Mouse (Mus musculus) midbrain, embryonic 14.5 days (tissue): Measurements from ENCODE around the gene Tmem38b. TPM values are rescaled to one million over a fixed set of nuclear protein-coding genes. Genes with fewer than 3 reads are reported as not detected.

Experiments
- ATAC-seq: fragments of 200-750 bp; cut with Nextera tagmentation; 2 replicates; pipeline ENCODE4 v1.8.0; 2017; ENCODE audit warnings: moderate number of reproducible peaks, moderate library complexity; ENCODE audit not compliant: low FRiP score, low TSS enrichment
- DNase-seq: peaks from one replicate; pipeline ENCODE4 v3.0.0-alpha.2; 2015
- H3K27ac ChIP-seq: fragments of 300-500 bp; sonication (generic); replicated peaks from 2 replicates; pipeline ENCODE4 v1.5.1; 2014; ENCODE audit warnings: mild to moderate bottlenecking, low read depth, low read length, moderate library complexity
- H3K27me3 ChIP-seq: fragments of 300-500 bp; sonication (generic); 2 replicates; pipeline ENCODE4 v1.6.1; 2014; ENCODE audit warnings: low read length, control low read depth, mixed read lengths; ENCODE audit not compliant: control insufficient read depth, insufficient read depth
- H3K36me3 ChIP-seq: fragments of 300-500 bp; sonication (generic); 2 replicates; pipeline ENCODE4 v1.6.1; 2014; ENCODE audit warnings: low read length, control low read depth; ENCODE audit not compliant: control insufficient read depth, insufficient read depth
- H3K4me1 ChIP-seq: fragments of 300-500 bp; sonication (generic); 2 replicates; pipeline ENCODE4 v1.6.1; 2014; ENCODE audit warnings: mild to moderate bottlenecking, antibody characterized with exemption, low read length, control low read depth; ENCODE audit not compliant: control insufficient read depth, insufficient read depth
- H3K4me2 ChIP-seq: fragments of 300-500 bp; sonication (generic); 2 replicates; pipeline ENCODE4 v1.6.1; 2014; ENCODE audit warnings: mild to moderate bottlenecking, low read length, moderate library complexity
- H3K4me3 ChIP-seq: fragments of 300-500 bp; sonication (generic); replicated peaks from 2 replicates; pipeline ENCODE4 v1.5.1; 2014; ENCODE audit warnings: low read depth, low read length
- H3K9ac ChIP-seq: fragments of 300-500 bp; sonication (generic); replicated peaks from 2 replicates; pipeline ENCODE4 v1.6.1; 2014; ENCODE audit warnings: mild to moderate bottlenecking, low read length, moderate library complexity
- H3K9me3 ChIP-seq: fragments of 300-500 bp; sonication (generic); 2 replicates; pipeline ENCODE4 v1.6.1; 2016; ENCODE audit warnings: low read length, control low read depth, mixed read lengths; ENCODE audit not compliant: control insufficient read depth
- WGBS: fragments of 180-500 bp; shearing (Covaris S2); extraction: QIAGEN DNeasy Blood & Tissue Kit; methylation state at CpG from one replicate; pipeline ENCODE4 v1.1.7; 2014; 5-methylcytosine and 5-hydroxymethylcytosine counted together
- polyA plus RNA-seq: library from polyadenylated mRNA; unstranded; fragments of >200 nt; fragmentation: Nextera tagmentation; extraction: Ambion mirVana; gene quantifications from 2 replicates; pipeline ENCODE4 v1.2.1, GENCODE M21; 2014

Tmem38b gene
- polyA plus RNA-seq, 1 experiment from 2014 or later = 11.9 TPM

DNA sequence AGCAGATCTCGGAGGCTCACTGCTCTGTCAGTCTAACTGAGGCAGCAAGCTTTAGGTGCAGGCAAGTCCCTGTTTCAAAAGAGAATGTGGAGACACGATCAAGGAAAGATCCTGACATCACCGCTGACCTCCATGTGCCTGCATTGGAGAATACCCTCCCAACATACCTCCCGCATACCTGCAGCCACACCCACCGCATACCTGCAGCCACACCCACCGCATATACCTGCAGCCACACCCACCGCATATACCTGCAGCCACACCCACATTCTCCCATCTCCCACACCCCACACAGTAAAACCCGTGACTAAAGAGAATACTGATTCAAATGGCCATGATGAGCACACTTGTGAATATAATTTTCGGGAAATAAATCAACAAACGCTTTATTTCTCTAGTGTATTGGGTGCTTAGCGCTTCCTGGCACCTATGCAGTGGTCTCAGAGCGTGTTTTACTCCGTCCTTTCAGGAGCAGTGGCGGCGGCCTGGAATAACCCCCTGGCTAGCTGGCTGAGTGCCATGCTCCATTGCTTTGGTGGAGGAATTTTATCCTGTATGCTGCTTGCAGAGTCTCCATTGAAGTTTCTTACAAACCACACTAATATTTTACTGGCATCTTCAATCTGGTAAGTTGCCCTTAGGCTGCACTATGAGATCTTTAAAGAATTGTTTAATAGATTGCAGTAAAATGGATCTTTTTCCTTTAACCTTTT lies 14.5 kb downstream of the Tmem38b start:
- H3K4me1 ChIP-seq = 0 out of 2 replicates have a peak, but pooled peaks cover 17% of the 10 kb centered on the region
- H3K36me3 ChIP-seq = no peaks in the 10 kb centered on the region
- DNase-seq (peak; percentile 53), ATAC-seq (no peak)
- no peak overlapping the region for H3K4me3 ChIP-seq
- no peaks in the 10 kb centered on the region for H3K27me3 ChIP-seq
- no peak overlapping the region for H3K27ac ChIP-seq
- WGBS = 82% methylated on average over 15 of the region's 15 CpGs
- no peak overlapping the region for H3K4me2 ChIP-seq
- no peak overlapping the region for H3K9ac ChIP-seq
- H3K9me3 ChIP-seq = no peaks in the 10 kb centered on the region

DNA sequence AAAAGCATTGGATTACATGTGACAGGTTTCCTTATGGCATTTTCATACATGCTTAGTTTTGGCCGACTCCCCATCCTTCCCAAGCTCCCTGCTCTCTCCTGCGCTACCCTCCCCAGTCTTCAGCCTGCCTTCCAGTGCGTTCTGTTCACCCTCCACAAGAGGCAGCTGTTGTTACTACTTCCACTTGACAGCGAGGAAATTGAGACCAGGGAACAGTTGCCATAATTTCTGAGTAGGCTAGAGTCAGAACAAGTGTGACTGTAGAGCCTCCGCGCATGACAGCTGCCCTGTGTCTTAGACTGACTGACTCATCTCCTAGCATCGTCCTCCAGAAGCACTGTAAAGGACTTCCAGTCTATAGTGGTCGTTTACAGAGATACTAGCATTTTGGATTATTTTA lies 17.7 kb downstream of the Tmem38b start:
- Histone ChIP-seq H3K36me3 (no peaks in the 10 kb centered on the region), H3K4me2 (no peak overlapping the region), H3K9me3 (no peaks in the 10 kb centered on the region), H3K4me1 (0 out of 2 replicates have a peak, but pooled peaks cover 3% of the 10 kb centered on the region), H3K4me3 (no peak overlapping the region), H3K27me3 (no peaks in the 10 kb centered on the region), H3K27ac (no peak overlapping the region), H3K9ac (no peak overlapping the region)
- DNase-seq = no peak
- no peak for ATAC-seq
- WGBS = 67% methylated on average over 8 of the region's 8 CpGs

DNA sequence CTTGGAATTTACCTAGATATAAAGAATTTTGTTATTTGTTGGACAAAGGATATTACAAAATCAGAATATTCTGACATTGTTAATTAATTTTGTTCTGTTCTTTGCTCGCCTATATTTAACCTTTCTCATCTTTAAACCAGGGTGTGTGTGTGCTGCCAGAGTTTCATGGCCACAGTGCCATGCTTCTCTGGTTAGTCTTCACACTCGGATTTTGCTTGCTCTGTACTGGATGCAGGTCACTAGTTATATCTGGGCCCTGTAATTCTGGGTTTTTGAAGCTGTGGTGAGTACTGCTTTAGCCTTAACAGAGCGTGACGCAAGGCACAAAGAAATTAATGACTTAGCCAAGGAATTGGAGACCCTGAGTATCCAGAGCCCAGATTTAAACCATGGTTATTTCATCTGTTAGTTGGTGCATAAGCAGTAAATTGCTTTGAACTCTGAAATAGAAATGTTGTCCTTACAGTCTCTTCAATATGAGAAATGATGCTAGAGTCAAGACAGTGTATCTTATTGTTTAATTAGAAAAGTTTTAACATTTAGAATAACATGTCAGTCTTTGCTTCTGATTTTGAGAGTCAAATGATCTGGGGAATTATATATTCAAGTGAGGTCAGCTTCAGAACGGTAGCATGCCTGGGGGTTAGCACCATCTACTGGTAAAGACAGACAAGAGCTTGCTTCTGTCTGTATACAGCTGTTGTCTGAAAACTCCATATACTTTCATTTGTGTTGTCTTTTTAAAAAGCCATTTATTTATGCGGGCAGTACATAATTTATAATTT lies 19.2 kb downstream of the Tmem38b start:
- DNase-seq = peak; percentile 83
- no peak; the same call in 1 of the 2 replicates for ATAC-seq
- no peak overlapping the region for H3K9ac ChIP-seq
- H3K36me3 ChIP-seq = no peaks in the 10 kb centered on the region
- no peaks in the 10 kb centered on the region for H3K9me3 ChIP-seq
- no peak overlapping the region for H3K4me3 ChIP-seq
- H3K27ac ChIP-seq = no peak overlapping the region
- H3K4me2 ChIP-seq = no peak overlapping the region
- WGBS = 28% methylated on average over 6 of the region's 6 CpGs
- H3K27me3 ChIP-seq = no peaks in the 10 kb centered on the region
- 0 out of 2 replicates have a peak, but pooled peaks cover 3% of the 10 kb centered on the region for H3K4me1 ChIP-seq

DNA sequence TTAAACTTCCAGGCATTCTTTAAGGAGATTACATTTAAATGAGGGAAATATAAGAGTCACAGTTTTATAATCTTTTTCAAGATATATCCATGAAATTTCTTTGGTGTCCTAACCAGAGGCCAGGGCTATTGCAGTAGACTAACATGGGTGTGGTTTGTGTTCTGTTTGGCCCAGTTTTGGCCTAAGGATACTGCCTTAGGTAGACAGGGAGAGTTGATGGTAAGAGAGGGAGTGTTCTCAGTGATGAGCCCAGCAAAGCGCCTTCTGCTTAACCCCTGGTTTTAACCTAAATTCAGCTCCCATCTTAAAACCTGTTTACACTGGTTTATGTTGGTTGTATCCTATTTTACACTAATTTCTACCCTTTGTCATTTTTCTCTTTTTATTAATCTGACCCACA lies 19.8 kb downstream of the Tmem38b start:
- 93% methylated on average over 1 of the region's 1 CpGs for WGBS
- no peaks in the 10 kb centered on the region for H3K9me3 ChIP-seq
- H3K9ac ChIP-seq = no peak overlapping the region
- ATAC-seq (no peak), DNase-seq (no peak)
- 0 out of 2 replicates have a peak, but pooled peaks cover 3% of the 10 kb centered on the region for H3K4me1 ChIP-seq
- H3K27me3 ChIP-seq = no peaks in the 10 kb centered on the region
- H3K36me3 ChIP-seq = peaks cover under 1% of the 10 kb centered on the region; the same call in 1 of the 2 replicates
- no peak overlapping the region for H3K4me2 ChIP-seq
- H3K27ac ChIP-seq = no peak overlapping the region
- H3K4me3 ChIP-seq = no peak overlapping the region

DNA sequence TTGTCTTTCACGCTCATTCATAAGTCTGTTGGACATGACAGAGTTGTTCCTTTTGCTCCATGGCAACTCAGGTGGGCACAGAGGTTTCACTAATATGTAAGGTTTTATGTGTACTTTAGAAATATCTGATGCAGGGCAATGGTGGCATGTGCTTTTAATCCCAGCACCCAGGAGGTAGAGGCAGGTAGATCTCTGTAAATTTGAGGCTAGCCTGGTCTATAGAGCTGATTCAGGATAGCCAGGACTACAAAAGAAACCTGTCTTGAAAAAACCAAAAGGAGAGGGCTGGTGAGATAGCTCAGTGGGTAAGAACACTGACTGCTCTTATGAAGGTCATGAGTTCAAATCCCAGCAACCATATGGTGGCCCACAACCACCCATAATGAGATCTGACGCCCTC lies 20.5 kb downstream of the Tmem38b start:
- no peak for DNase-seq
- no peak overlapping the region for H3K4me3 ChIP-seq
- no peaks in the 10 kb centered on the region for H3K27me3 ChIP-seq
- no peak overlapping the region for H3K4me2 ChIP-seq
- no peaks in the 10 kb centered on the region for H3K9me3 ChIP-seq
- no peak for ATAC-seq
- H3K9ac ChIP-seq = no peak overlapping the region
- 0 out of 2 replicates have a peak, but pooled peaks cover 3% of the 10 kb centered on the region for H3K4me1 ChIP-seq
- WGBS = 64% methylated on average over 2 of the region's 2 CpGs
- peaks cover 7% of the 10 kb centered on the region for H3K36me3 ChIP-seq
- no peak overlapping the region for H3K27ac ChIP-seq

DNA sequence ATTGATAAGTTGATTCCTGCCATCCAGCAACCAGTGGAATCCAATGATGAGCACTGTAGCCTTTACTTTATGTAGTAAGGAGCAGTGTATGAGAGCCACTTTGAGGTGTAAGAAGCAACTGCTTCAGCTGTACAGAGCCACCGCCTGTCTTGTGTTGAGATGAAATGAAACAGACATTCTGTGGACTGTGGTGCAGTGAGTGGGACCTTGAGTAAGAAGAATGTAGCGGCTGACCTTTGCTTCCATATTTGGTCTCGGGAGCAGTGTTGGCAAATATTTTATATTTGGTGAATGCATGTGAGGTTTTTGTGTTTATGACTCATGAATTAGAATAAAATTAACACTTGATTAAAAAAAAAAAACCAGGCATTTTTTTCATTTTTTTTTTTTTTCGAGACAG lies 21.7 kb downstream of the Tmem38b start:
- Histone ChIP-seq H3K4me2 (no peak overlapping the region), H3K27ac (no peak overlapping the region), H3K4me3 (no peak overlapping the region), H3K9ac (no peak overlapping the region), H3K36me3 (peaks cover 11% of the 10 kb centered on the region), H3K9me3 (no peaks in the 10 kb centered on the region), H3K27me3 (no peaks in the 10 kb centered on the region), H3K4me1 (0 out of 2 replicates have a peak, but pooled peaks cover 3% of the 10 kb centered on the region)
- ATAC-seq (no peak), DNase-seq (no peak)
- WGBS = 95% methylated on average over 4 of the region's 4 CpGs

DNA sequence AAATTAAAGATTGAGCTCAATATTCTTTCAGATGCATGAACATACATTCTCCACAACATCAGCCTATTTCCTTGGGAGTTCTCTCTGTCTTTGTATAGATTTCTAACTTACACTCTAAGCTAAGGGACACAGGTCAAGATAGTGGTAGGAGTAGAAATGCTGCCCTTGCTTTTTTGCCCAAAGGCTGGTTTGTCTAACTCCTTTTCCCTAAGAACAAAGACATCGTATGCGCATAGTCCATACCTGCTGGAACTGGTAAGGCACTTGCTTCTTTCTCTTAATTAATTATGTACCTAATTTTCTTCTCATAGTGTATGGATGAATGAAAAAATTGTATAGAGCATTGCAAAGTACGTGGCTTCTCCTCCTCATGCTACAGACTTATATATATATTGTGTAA lies 22.5 kb downstream of the Tmem38b start:
- peaks cover 11% of the 10 kb centered on the region for H3K36me3 ChIP-seq
- WGBS = 96% methylated on average over 3 of the region's 3 CpGs

DNA sequence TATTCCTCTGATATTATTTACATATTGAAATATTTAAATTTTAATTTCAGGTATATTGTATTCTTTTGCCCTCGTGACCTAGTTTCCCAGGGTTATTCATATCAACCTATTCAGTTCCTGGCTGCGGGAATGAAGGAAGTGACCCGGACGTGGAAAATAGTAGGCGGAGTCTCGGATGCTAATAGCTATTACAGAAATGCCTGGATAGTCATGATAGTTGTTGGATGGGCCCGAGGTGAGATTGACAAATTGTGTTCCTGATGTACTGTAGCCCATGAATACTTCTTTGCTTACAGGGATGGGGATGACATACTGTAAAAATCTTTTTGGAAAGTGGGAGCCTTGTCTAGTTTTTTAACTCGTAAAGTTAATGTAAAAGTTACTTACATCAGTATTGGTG lies 23.0 kb downstream of the Tmem38b start:
- Histone ChIP-seq H3K4me2 (no peak overlapping the region), H3K36me3 (peaks cover 11% of the 10 kb centered on the region), H3K27me3 (no peaks in the 10 kb centered on the region), H3K9ac (no peak overlapping the region), H3K4me3 (no peak overlapping the region), H3K27ac (no peak overlapping the region), H3K4me1 (0 out of 2 replicates have a peak, but pooled peaks cover 3% of the 10 kb centered on the region), H3K9me3 (no peaks in the 10 kb centered on the region)
- 95% methylated on average over 8 of the region's 8 CpGs for whole genome bisulfite sequencing
- DNase-seq (no peak), ATAC-seq (no peak)

More for the DNA sequence above, 22.5 kb downstream of the Tmem38b start:
- no peak overlapping the region for H3K9ac ChIP-seq
- no peak overlapping the region for H3K27ac ChIP-seq
- H3K4me3 ChIP-seq = no peak overlapping the region
- H3K9me3 ChIP-seq = no peaks in the 10 kb centered on the region
- DNase-seq = no peak
- H3K4me2 ChIP-seq = no peak overlapping the region
- ATAC-seq = no peak
- no peaks in the 10 kb centered on the region for H3K27me3 ChIP-seq
- H3K4me1 ChIP-seq = 0 out of 2 replicates have a peak, but pooled peaks cover 3% of the 10 kb centered on the region
